Mouse (Mus musculus) cerebellum, postnatal 25 days (tissue): ENCODE measurements at regions not wholly inside any gene's neighbourhood (a gene's known extent, or its start where the extent isn't known, plus 50 kb on each side); places are given as distances from the start of the nearest gene placed in this dataset.
"Not testable (repeated sequence)": the region's sequence is repeated elsewhere in the genome, so short reads cannot be mapped to it uniquely, and the experiment has no call there.

Experiments used
- DNase-seq, 2 experiments: peaks; one replicate each; pipeline ENCODE4 v3.0.0; 2021; ENCODE audit warnings: mixed read lengths in 2 of 2

GRCm38 (mm10) chr10:26139100-26140093 is 60.5 kb upstream of the Tmem200a start:
- DNase-seq: peak; percentile 46 to 68

DNA sequence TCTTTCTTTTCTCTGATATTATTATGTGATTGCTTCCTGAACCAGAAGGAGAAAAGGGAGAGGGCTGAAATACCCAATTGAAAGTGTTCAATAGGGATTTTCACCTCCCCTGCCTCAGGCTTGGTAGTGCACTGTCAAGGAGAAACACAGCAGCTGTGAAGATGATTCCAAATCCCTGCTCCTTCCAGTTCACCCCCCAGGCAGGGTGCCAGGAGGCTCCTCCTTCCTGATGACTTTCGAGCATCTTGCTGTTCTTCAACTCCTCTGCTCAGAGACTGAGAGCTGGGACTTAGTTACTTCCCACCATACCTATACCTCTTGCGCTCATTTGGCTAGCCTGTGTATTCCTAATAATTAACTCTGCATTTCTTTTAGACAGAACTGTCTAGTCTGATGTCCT is 73.7 kb upstream of the Tmem200a start:
- no peak for DNase-seq

- no peak for DNase-seq
Measured at GRCm38 (mm10) chr10:26158786-26159185, 70.7 kb upstream of the Samd3 start.

DNA sequence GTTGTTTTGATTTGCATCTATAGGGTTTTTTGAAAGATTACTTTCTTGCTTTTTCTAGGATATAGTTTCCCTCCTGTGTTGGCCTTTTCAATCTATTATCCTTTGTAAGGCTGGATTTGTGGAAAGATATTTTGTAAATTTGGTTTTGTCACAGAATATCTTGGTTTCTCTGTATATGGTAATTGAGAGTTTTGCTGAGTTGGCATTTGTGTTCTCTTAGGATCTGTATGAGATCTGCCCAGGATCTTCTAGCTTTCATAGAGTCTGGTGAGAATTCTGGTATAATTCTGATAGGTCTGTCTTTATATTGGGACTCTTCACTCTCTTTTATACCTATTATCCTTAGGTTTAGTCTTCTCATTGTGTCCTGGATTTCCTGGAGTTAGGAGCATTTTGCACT is 68.4 kb upstream of the Samd3 start:
- not testable (repeated sequence) for DNase-seq

DNA sequence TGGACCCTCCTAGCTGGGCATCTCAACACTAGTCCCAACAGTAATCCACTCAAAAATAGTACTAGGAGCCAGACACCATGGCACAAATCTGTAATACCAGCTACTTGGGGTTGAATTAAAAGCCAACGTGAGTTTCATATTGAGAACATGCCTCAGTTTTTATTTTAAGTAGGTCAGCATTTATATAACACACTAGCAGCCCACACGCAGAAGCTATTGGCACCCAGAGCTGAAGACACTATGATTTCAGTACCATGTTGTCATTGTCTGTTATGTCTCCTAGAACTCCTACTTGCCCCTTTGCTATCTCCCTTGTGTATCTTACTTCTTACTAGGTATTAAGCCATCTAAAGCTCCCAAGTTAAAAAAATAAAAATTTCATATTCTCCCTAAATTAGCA is 65.0 kb upstream of the Samd3 start:
- DNase-seq: no peak

GRCm38 (mm10) chr10:26177591-26177990 is 51.9 kb upstream of the Samd3 start:
- no peak for DNase-seq

DNA sequence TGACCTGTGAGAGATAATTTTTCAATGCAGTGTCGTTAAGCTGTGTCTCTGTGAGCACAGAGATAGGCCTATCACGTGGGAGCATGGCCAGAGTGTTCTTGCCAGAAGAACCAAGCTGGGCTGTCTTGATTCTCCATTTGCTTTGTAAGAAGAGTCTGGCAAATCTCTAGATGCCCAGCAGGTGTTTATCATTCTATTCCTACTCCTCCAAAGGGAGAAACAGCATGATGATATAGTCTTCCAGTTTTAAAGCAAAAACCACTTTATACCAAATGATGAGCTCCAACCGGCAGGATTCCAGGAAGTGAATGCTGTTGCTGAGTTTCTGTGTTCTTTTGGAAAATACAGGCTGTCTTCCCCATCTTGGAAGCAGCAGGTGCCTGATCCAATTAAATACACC is 51.2 kb upstream of the Samd3 start:
- no peak for DNase-seq
